Mouse (Mus musculus): ENCODE measurements around the gene 5730480H06Rik. TPM values are rescaled to one million over a fixed set of nuclear protein-coding genes. Genes with fewer than 3 reads are reported as not detected.

Gene 5730480H06Rik
- total RNA-seq (2021): 1 to 10 TPM; 4.7 to 6.3 TPM
- long read RNA-seq, experiment 1, partial matches to known transcripts: 0 of 5 reads
- long read RNA-seq, experiment 1, other reads (novel, unspliced or antisense): 1 of 5 reads
- long read RNA-seq, experiment 2, partial matches to known transcripts: 0 of 3 reads
- long read RNA-seq, experiment 2, other reads (novel, unspliced or antisense): 1 of 3 reads

GRCm38 (mm10) chr5:48327652-48328051, at the start of gene 5730480H06Rik:
5730480H06Rik (plus strand) TSS chr5:48327952.
- no peak for DNase-seq
- intact Hi-C loops (cut with DNase I; ENCODE audit: low total_unique reads): no loop called here

- DNase-seq: no peak
- intact Hi-C loops (cut with DNase I; ENCODE audit: low total_unique reads): no loop called here
Observed at GRCm38 (mm10) chr5:48301186-48301585, 26.6 kb upstream of the 5730480H06Rik start.

- intact Hi-C loops (cut with DNase I; ENCODE audit: low total_unique reads): no loop called here
- DNase-seq: no peak
Observed at GRCm38 (mm10) chr5:48315057-48315602, 12.6 kb upstream of the 5730480H06Rik start.

- DNase-seq: no peak
- intact Hi-C loops (cut with DNase I; ENCODE audit: low total_unique reads): no loop called here
Observed at GRCm38 (mm10) chr5:48320597-48320996, 7.2 kb upstream of the 5730480H06Rik start.

DNA sequence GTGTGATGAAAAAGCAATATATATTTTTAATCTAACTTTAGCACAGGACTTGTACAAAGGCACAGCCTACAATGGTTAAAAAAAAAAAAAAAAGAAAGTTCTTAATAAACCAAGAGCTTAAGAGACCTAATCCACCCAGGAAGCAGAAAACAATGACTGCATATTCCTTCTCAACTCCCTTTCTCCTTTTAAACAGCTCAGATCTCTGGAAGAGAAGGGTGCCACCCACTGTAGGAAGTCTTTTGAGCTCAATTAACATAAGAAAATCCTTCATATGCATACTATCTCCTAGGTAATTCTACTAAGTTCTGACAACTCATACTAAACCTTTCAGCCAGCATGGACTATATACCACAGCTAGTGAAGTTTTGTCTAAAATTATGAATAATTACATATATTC, 1.5 kb upstream of the 5730480H06Rik start:
- DNase-seq: no peak
- intact Hi-C loops (cut with DNase I; ENCODE audit: low total_unique reads): no loop called here

DNA sequence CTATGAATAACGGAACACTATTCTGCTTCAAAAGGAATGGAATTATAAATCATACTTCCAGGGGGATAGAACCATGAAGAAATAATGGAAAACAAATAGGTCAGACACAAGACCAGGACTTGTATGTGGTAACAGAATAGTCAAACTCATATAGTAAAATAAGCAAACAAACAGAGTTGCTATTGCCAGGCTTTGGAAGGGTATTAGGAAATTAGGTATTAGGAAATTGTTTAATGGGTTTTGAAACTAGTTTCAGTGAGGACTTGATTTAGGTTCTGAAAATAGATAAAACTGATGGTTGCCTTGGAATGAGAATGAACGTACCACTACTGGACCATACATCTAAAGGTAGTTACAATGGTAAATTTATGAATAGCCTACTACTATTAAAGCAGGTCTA, 2.0 kb downstream of the 5730480H06Rik start:
- no peak for DNase-seq
- intact Hi-C loops (cut with DNase I; ENCODE audit: low total_unique reads): no loop called here

GRCm38 (mm10) chr5:48330817-48331216, 3.1 kb downstream of the 5730480H06Rik start:
- no peak for DNase-seq
- intact Hi-C loops (cut with DNase I; ENCODE audit: low total_unique reads): no loop called here

GRCm38 (mm10) chr5:48331441-48331840, 3.7 kb downstream of the 5730480H06Rik start:
- intact Hi-C loops (cut with DNase I; ENCODE audit: low total_unique reads): no loop called here
- no peak for DNase-seq

DNA sequence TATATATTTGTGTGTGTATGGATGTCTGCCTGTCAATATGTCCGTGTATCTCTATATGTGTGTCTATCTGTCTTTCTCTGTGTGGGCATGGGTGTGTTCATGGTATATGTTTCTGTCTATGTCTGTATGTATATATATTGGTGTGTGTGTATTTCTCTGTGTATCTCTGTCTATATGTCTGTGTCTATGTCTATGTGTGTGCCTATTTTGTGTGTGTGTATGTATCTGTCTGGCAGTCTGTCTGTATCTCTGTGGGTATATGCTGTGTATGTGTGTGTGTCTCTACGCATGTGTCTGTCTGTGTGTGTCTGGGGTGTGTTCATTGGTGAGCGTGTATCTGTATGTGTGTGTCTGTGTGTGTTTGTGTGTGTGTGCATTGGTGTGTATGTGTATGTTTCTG, 5.7 kb downstream of the 5730480H06Rik start:
- no peak for DNase-seq
- intact Hi-C loops (cut with DNase I; ENCODE audit: low total_unique reads): no loop called here

GRCm38 (mm10) chr5:48333884-48334513, 6.2 kb downstream of the 5730480H06Rik start:
- intact Hi-C loops (cut with DNase I; ENCODE audit: low total_unique reads): no loop called here
- DNase-seq: no peak

DNA sequence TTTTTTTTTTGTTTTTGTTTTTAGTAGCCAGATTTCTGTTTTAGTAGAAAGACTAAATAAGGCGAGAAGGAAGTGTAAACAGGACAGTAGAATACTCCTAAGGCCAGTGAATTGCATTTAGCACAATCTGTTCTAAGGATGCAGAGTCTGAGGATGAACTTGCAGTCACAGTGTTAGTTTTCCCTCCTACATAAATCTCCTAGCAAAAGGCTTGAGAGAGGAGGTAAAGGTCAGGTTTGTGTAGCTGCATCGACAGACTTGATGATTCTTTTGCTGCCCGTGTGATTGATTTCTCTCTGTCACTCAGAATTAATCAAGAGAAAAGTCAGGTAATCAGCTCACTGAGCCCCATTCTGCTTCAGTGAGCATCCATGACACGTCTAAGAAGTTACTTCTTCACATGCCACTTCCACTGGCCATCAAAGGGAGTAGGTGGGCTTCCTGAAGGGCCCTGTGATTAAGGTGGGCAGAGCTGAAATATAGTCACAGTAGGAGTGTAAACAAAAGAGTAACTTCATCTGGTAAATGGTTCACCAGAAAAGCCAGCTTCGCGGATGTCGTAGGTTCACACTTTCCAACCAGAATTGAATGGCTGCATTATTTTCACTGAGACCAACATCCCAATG, 13.2 kb downstream of the 5730480H06Rik start:
- intact Hi-C loops (cut with DNase I; ENCODE audit: low total_unique reads): no loop called here
- no peak for DNase-seq

DNA sequence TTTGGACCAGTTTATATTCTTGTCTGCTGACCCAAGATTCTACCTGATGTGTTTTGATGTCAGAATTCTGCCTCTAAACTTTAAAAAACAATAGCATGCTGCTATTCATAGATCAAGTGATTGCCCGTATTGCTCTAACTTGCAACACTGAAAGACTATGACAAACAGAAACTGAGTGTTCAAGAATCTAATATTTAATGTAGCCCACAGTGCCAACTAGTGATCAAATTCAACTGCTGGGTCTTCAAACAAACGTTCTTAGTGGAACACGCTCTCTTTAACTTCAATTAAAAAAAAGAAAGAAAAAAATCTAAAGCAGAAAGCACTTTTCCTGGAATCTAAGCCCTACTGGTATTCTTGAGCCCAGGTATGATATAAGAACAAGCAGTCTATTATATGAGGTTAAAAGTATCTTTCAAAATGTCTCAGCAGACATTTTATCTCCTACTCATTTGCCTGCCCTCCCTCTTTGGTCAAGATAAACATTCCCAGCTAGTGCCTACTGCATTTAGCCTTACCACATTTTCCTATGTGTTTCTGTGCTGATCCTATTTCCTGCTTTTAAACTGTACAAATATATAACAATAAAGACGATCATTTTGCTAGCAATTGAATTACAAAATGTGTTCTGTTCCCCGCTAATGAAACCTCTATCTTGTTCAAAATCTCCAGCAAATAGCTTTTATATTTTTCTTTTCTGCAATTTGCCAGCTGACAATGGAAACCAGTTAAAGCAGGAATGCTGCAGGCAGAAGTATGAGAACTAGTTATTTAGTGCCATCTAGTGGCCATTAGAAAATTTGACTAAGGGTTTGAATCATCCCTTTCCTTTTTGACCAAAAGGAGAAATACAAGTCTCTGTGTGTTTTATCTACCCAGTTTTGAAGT, 17.6 kb downstream of the 5730480H06Rik start:
- DNase-seq: no peak
- intact Hi-C loops (cut with DNase I; ENCODE audit: low total_unique reads): no loop called here

DNA sequence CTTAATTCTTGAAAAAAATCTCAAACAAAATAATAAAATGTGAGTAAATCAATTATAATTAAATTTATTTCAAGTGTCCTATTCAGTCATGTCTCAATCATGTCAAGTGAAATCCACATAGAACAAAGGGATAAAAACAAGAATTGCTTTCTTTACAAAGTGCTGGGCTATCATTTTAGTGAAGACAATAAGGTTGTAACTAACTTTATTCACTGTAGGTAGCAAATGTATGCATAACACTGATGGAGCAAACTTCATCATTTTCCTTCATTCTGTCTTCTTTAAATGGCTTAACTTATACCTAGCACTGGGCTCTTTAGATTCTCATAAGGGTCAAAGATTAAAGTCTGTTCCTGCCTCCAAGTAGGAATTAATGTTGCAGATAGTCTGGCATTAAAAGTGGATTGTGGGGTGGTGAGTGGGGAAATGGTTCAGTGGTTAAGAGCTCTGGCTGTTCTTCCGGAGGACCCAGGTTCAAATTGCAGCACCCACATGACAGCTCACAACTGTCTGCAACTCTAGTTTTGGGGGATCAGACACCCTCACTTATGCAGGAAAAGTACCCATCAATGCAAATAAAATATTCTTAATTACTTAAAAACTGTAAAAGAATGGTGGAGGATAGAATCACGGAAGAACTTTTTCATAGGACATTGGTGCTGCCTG, 18.4 kb downstream of the 5730480H06Rik start:
- no peak for DNase-seq
- intact Hi-C loops (cut with DNase I; ENCODE audit: low total_unique reads): no loop called here

- no peak for DNase-seq
- intact Hi-C loops (cut with DNase I; ENCODE audit: low total_unique reads): no loop called here
Observed at GRCm38 (mm10) chr5:48349309-48349708, 21.6 kb downstream of the 5730480H06Rik start.

DNA sequence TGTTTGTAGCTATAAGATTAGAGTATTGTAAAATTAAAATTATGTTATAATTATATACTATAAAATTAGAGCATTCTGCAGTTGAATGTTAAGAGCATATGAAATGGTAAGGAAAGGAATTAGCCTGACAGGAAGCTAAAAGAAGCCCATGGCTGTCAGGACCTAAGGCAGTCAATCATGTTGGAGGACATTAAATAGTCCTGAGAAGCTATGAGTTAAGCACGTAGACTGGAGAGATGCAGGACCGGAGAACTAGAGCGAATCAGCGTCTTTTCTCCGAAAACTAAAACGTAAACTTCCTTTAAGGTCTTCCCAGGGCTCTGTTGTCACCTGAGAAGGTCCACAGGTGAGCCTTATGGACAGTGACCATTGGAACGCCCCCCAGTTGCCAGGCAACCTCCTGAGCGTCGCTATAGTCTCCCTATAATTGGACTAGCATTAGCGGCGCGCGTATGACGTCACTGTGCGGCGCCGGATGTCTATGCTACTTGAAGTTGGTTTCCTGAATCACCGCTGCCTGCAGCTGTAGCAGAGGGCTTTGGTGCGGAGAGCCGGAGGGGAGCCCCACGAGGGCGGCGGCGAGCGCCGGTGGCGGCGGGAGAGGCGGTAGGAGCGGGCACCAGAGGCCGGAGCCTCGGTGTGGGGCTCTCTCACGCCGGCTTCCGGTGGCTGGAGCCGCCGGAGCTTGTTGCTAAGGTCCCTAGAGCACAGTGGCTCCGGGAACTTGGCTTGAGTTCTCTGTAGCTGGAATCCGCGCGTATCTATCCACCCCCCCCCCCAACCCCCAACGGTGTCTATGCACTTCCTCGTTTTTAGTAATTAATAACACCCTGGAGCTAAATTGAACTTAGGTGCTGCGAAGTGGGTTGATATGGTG, 44.4 kb downstream of the 5730480H06Rik start:
- peak; percentile 92 for DNase-seq
- intact Hi-C loops (cut with DNase I; ENCODE audit: low total_unique reads): no loop called here

DNA sequence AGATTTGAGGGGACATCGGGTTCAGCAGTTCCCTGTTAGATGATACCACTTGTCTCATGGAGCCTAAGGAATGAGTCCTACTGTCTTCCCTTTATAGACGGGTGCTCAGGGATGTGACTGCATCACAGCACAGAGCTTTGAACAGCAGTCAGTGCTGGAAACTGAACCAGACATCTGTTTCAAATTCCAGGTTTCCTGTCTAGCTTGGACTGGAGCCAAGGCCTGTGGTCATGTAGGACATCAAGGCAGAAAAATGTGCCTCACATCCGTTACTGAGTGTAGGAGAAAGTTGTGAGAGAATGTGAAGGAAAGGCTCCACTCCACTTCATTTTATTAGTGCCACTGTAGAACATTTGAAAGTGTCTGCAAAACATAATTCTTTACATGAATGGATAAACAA, 74.7 kb downstream of the 5730480H06Rik start:
- peak; percentile 27 for DNase-seq
- intact Hi-C loops (cut with DNase I; ENCODE audit: low total_unique reads): no loop called here

DNA sequence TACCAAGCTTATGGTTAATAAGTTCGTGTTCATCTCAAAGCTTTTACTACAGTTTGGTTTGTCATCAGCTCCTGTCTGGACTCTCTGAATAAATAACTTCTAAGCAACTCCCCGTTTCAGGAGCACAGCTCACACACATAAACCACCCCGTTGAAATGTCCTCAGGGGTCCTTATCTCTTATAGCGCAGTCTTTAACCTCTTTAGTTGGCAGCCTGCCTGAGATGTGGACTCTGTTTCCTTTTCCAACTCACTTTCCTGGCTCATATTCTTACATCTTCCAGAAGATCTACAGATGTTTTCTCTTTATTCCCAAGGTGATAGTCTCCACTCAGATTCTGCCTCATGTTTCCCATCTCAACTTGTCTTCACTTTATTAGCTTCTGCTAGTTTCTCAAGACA, 80.5 kb downstream of the 5730480H06Rik start:
- intact Hi-C loops (cut with DNase I; ENCODE audit: low total_unique reads): no loop called here
- DNase-seq: no peak

DNA sequence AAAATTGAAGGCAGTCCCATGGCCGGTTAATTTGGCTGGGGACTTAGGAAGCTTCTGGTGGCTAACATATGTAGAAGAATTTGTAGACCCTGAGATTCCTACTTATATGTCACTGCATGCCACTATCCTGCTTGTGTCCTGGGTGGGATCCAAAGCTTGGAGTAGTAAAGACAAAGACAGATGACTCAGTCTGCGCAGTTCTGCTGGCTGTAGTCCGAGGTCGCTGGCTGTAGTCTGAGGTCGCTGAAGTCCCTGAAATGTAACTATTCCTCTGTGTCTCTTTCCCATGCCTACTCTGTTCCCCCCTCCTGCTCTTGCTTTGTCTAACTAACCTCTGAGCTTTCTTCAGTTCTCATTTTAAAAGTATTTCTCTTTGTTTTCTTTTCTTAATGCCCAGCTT, 82.6 kb downstream of the 5730480H06Rik start:
- no peak for DNase-seq
- intact Hi-C loops (cut with DNase I; ENCODE audit: low total_unique reads): no loop called here
